Mouse (Mus musculus) brain, adult 2 months (tissue): ENCODE results near the gene Tgfbr2.
"Not testable (repeated sequence)": the region's sequence is repeated elsewhere in the genome, so short reads cannot be mapped to it uniquely, and the experiment has no call there.

Experiments used
- DNase-seq: peaks from one replicate; pipeline ENCODE4 v3.0.0; 2011; ENCODE audit warnings: low read depth, low spot score

The Tgfbr2 gene

GRCm38 (mm10) chr9:116077419-116077818 is 97.7 kb downstream of the Tgfbr2 start:
- DNase-seq, result no peak

- no peak for DNase-seq
Observed at GRCm38 (mm10) chr9:116076946-116077345, 98.2 kb downstream of the Tgfbr2 start.

GRCm38 (mm10) chr9:116076163-116076562 is 99.0 kb downstream of the Tgfbr2 start:
- no peak for DNase-seq

GRCm38 (mm10) chr9:116071561-116071960 is 103.6 kb downstream of the Tgfbr2 start:
- DNase-seq, result not testable (repeated sequence)

GRCm38 (mm10) chr9:116064774-116065173 is 110.4 kb downstream of the Tgfbr2 start:
- DNase-seq, result no peak

- DNase-seq, result peak; percentile 37
Observed at GRCm38 (mm10) chr9:116060691-116061090, 114.5 kb downstream of the Tgfbr2 start.

- peak; percentile 43 for DNase-seq
Observed at GRCm38 (mm10) chr9:116059156-116059555, 116.0 kb downstream of the Tgfbr2 start.

GRCm38 (mm10) chr9:116058475-116058874 is 116.7 kb downstream of the Tgfbr2 start:
- no peak for DNase-seq

GRCm38 (mm10) chr9:116053976-116054375 is 121.2 kb downstream of the Tgfbr2 start:
- no peak for DNase-seq

GRCm38 (mm10) chr9:116049985-116050384 is 125.2 kb downstream of the Tgfbr2 start:
- no peak for DNase-seq

- peak; percentile 88 for DNase-seq
Observed at GRCm38 (mm10) chr9:116041787-116042186, 133.4 kb downstream of the Tgfbr2 start.

- DNase-seq, result no peak
Observed at GRCm38 (mm10) chr9:116041369-116041768, 133.8 kb downstream of the Tgfbr2 start.

- not testable (repeated sequence) for DNase-seq
Observed at GRCm38 (mm10) chr9:116040852-116041251, 134.3 kb downstream of the Tgfbr2 start.

GRCm38 (mm10) chr9:116039981-116040380 is 135.2 kb downstream of the Tgfbr2 start:
- no peak for DNase-seq

- no peak for DNase-seq
Observed at GRCm38 (mm10) chr9:116038275-116038674, 136.9 kb downstream of the Tgfbr2 start.
